Mouse (Mus musculus): ENCODE results near the gene Apbb2.

DNA sequence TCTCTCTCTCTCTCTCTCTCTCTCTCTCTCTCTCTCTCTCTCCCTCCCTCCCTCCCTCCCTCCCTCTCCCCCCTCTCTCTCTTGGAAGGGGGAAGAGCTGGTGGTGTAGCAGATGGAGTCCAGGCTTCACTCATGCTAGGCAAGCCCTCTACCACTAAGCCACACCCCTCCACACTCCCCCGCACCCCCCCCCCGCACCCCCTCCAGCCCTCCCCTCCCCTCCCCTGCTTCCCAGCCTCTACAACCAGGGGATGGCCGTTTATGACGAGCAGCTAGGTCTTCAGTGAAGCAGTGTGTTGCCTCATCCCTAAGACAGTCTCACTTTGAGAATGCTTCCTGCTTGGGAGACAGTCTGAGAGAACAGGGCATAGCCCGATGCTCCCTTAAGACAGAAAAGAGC is 210.6 kb downstream of the Apbb2 start:
- TF ChIP-seq CTCF (IDR thresholded peaks at IDR 0.05; ENCODE audit: control insufficient read depth, insufficient read depth, insufficient replicate concordance, low read depth, low read length) (no peak), POLR2A (IDR thresholded peaks at IDR 0.05; ENCODE audit: control insufficient read depth, low read depth, low read length) (no peak)
